In the genomic region with DNA sequence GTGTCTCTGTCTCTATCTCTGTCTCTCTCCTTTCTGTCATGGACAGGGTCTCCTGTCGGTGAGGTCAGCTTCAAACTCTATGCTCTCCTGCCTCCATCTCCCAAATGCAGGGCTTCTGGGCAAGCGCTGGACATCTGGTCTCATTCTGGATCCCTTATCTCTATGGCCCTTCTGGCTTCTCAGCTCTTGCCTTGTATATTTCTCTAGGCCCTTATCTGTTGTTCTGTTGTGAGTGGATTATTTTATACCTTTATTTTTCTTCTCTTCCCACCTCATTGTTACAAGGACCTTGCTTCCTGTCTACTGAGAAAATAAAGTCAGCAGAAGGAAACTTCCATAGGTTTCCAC, we compare ENCODE assay signal across 29 mouse cellular contexts. TPM values are rescaled to one million over a fixed set of nuclear protein-coding genes. Genes with fewer than 3 reads are reported as not detected.
DNase-seq lines count a peak whose midpoint lies in the region; ATAC-seq and TF ChIP-seq lines count a peak whose summit lies in the region.
"Had no signal": no experiment of that assay in that cellular context is flagged by ENCODE, and none has a peak within 500 bp of the region (broad histone marks: within the 10 kb centered on the region; RNA-seq: fewer than 3 reads in every experiment).

No protein-coding gene starts in this region.

- 35% methylated on average over 2 of the region's 2 CpGs for WGBS in liver, embryonic 11.5 days
- 18% methylated on average over 2 of the region's 2 CpGs for WGBS in liver, embryonic 12.5 days (ENCODE audit: insufficient replicate concordance)
- WGBS in lung, embryonic 16.5 days = 59% methylated on average over 2 of the region's 2 CpGs
- WGBS in lung, adult 2 months = 42% methylated on average over 2 of the region's 2 CpGs
- 86% methylated on average over 2 of the region's 2 CpGs for WGBS in embryonic facial prominence, embryonic 10.5 days

- TF ChIP-seq CTCF in lung, adult 2 months (IDR thresholded peaks at IDR 0.05; ENCODE audit: insufficient read depth, low read length) = no peak

- peak overlapping the region; percentile 25 for H3K4me2 ChIP-seq in liver, embryonic 11.5 days
- H3K4me2 ChIP-seq in liver, embryonic 12.5 days = no peak overlapping the region
- H3K4me2 ChIP-seq in lung, embryonic 16.5 days (ENCODE audit: low read depth, low read length) = no peak overlapping the region
- H3K4me2 ChIP-seq: forebrain, embryonic 15.5 days; hindbrain, embryonic 12.5 days; intestine, embryonic 15.5 days; limb, embryonic 15.5 days; neural tube, embryonic 15.5 days; stomach, embryonic 15.5 days had no signal

- no peak overlapping the region for H3K9ac ChIP-seq in liver, embryonic 11.5 days (ENCODE audit: low read depth, low read length)
- H3K9ac ChIP-seq in liver, embryonic 12.5 days = no peak overlapping the region
- no peak overlapping the region for H3K9ac ChIP-seq in lung, embryonic 16.5 days (ENCODE audit: low read length)
- H3K9ac ChIP-seq: forebrain, embryonic 15.5 days; hindbrain, embryonic 12.5 days; intestine, embryonic 15.5 days; limb, embryonic 15.5 days; neural tube, embryonic 15.5 days; stomach, embryonic 15.5 days had no signal

- H3K27me3 ChIP-seq in liver, embryonic 11.5 days (replicated peaks; ENCODE audit: control insufficient read depth, insufficient read depth, low read length) = no peaks in the 10 kb centered on the region
- H3K27me3 ChIP-seq in liver, embryonic 12.5 days (replicated peaks) = no peaks in the 10 kb centered on the region; the same call in 1 of the 2 replicates
- H3K27me3 ChIP-seq in lung, embryonic 16.5 days (ENCODE audit: control insufficient read depth, insufficient read depth, low read depth, low read length) = no peaks in the 10 kb centered on the region
- H3K27me3 ChIP-seq in embryonic facial prominence, embryonic 10.5 days (replicated peaks; ENCODE audit: low read depth, poor library complexity, severe bottlenecking) = peaks cover 10% of the 10 kb centered on the region
- H3K27me3 ChIP-seq: forebrain, embryonic 15.5 days; hindbrain, embryonic 12.5 days; intestine, embryonic 15.5 days; neural tube, embryonic 15.5 days; stomach, embryonic 15.5 days had no signal

- no peak for DNase-seq in liver, embryonic 11.5 days (ENCODE audit: low spot score)
- no peak for DNase-seq in lung, adult 2 months
- DNase-seq in Muller cell, postnatal 12 days (ENCODE audit: inconsistent ontology term) = no peak
- no peak for DNase-seq in embryonic facial prominence, embryonic 10.5 days (ENCODE audit: low spot score)
- DNase-seq: adrenal gland, adult 8-10 months; cerebellum, adult 8-10 months; cerebellum, postnatal 25 days; gastrocnemius, adult 2 months; heart, postnatal 36 days; kidney, adult 2 months; layer of hippocampus, adult 9-11 months; midbrain, embryonic 14.5 days; right cerebral cortex, postnatal 14 days; thymus, postnatal 14 days had no signal

- no peak overlapping the region; the same call in 1 of the 2 replicates for H3K27ac ChIP-seq in liver, embryonic 11.5 days (ENCODE audit: low read depth, low read length)
- no peak overlapping the region; the same call in 1 of the 2 replicates for H3K27ac ChIP-seq in liver, embryonic 12.5 days
- H3K27ac ChIP-seq in lung, embryonic 16.5 days (ENCODE audit: low read length) = peak overlapping the region; percentile 27; the same call in 1 of the 2 replicates
- H3K27ac ChIP-seq in embryonic facial prominence, embryonic 10.5 days (replicated peaks) = no peak overlapping the region
- H3K27ac ChIP-seq: forebrain, embryonic 10.5 days; forebrain, embryonic 15.5 days; gastrocnemius, adult 2 months; hindbrain, embryonic 12.5 days; hindbrain, postnatal 0 days; intestine, embryonic 15.5 days; kidney, postnatal 0 days; limb, embryonic 10.5 days; limb, embryonic 15.5 days; neural tube, embryonic 15.5 days; stomach, embryonic 15.5 days had no signal

- no peaks in the 10 kb centered on the region for H3K36me3 ChIP-seq in liver, embryonic 11.5 days (ENCODE audit: control insufficient read depth, insufficient read depth, low read length)
- no peaks in the 10 kb centered on the region for H3K36me3 ChIP-seq in liver, embryonic 12.5 days
- H3K36me3 ChIP-seq in lung, embryonic 16.5 days (ENCODE audit: control insufficient read depth, insufficient read depth, low read length) = no peaks in the 10 kb centered on the region
- no peaks in the 10 kb centered on the region for H3K36me3 ChIP-seq in embryonic facial prominence, embryonic 10.5 days (replicated peaks)
- H3K36me3 ChIP-seq: forebrain, embryonic 10.5 days; forebrain, embryonic 15.5 days; hindbrain, embryonic 12.5 days; intestine, embryonic 15.5 days; limb, embryonic 10.5 days; limb, embryonic 15.5 days; neural tube, embryonic 15.5 days; stomach, embryonic 15.5 days had no signal

- no peak for TF ChIP-seq POLR2A in lung, adult 2 months (IDR thresholded peaks at IDR 0.05; ENCODE audit: borderline replicate concordance, extremely low read depth, low read depth, low read length)

- ATAC-seq in liver, embryonic 11.5 days (replicated peaks; ENCODE audit: low FRiP score) = 0 out of 2 replicates have a peak, but pooled peaks have one; percentile 37
- ATAC-seq in liver, embryonic 12.5 days = no peak
- no peak for ATAC-seq in lung, embryonic 16.5 days (ENCODE audit: low read depth)
- ATAC-seq in erythroid progenitor cell, adult 5-6 weeks (replicated peaks; ENCODE audit: low FRiP score, poor library complexity, severe bottlenecking) = peak; percentile 60; the same call in 1 of the 2 replicates
- ATAC-seq: CD4-positive, CD25-positive, alpha-beta regulatory T cell, adult 4 months; forebrain, embryonic 15.5 days; hindbrain, postnatal 0 days; intestine, embryonic 15.5 days had no signal

- H3K4me3 ChIP-seq in liver, embryonic 11.5 days (ENCODE audit: low read depth, low read length) = no peak overlapping the region
- no peak overlapping the region for H3K4me3 ChIP-seq in liver, embryonic 12.5 days
- no peak overlapping the region for H3K4me3 ChIP-seq in lung, embryonic 16.5 days (ENCODE audit: low read length)
- no peak overlapping the region for H3K4me3 ChIP-seq in lung, adult 2 months (replicated peaks; ENCODE audit: extremely low read depth, low read depth, low read length)
- no peak overlapping the region for H3K4me3 ChIP-seq in embryonic facial prominence, embryonic 10.5 days
- H3K4me3 ChIP-seq: forebrain, embryonic 10.5 days; forebrain, embryonic 15.5 days; gastrocnemius, adult 2 months; hindbrain, embryonic 12.5 days; intestine, embryonic 15.5 days; limb, embryonic 10.5 days; limb, embryonic 15.5 days; megakaryocyte, embryonic 14.5 days; neural tube, embryonic 15.5 days; stomach, embryonic 15.5 days had no signal

- H3K9me3 ChIP-seq in liver, embryonic 11.5 days (ENCODE audit: control insufficient read depth, low read length) = no peaks in the 10 kb centered on the region
- no peaks in the 10 kb centered on the region for H3K9me3 ChIP-seq in liver, embryonic 12.5 days (replicated peaks)
- H3K9me3 ChIP-seq in lung, embryonic 16.5 days (ENCODE audit: control insufficient read depth, low read length) = no peaks in the 10 kb centered on the region
- H3K9me3 ChIP-seq in embryonic facial prominence, embryonic 10.5 days = no peaks in the 10 kb centered on the region
- H3K9me3 ChIP-seq: forebrain, embryonic 10.5 days; forebrain, embryonic 15.5 days; hindbrain, embryonic 12.5 days; intestine, embryonic 15.5 days; limb, embryonic 10.5 days; limb, embryonic 15.5 days; megakaryocyte, embryonic 14.5 days; neural tube, embryonic 15.5 days; stomach, embryonic 15.5 days had no signal

- H3K4me1 ChIP-seq in liver, embryonic 11.5 days (replicated peaks; ENCODE audit: control insufficient read depth, insufficient read depth, low read length) = peaks cover 36% of the 10 kb centered on the region
- peaks cover 66% of the 10 kb centered on the region for H3K4me1 ChIP-seq in liver, embryonic 12.5 days
- H3K4me1 ChIP-seq in lung, embryonic 16.5 days (replicated peaks; ENCODE audit: control insufficient read depth, insufficient read depth, low read length) = peaks cover 4% of the 10 kb centered on the region; the same call in 1 of the 2 replicates
- peaks cover 6% of the 10 kb centered on the region; the same call in 1 of the 2 replicates for H3K4me1 ChIP-seq in lung, adult 2 months (ENCODE audit: control insufficient read depth, insufficient read depth, low read length)
- no peaks in the 10 kb centered on the region for H3K4me1 ChIP-seq in embryonic facial prominence, embryonic 10.5 days
- H3K4me1 ChIP-seq: forebrain, embryonic 15.5 days; hindbrain, embryonic 12.5 days; intestine, embryonic 15.5 days; limb, embryonic 10.5 days; limb, embryonic 15.5 days; neural tube, embryonic 15.5 days had no signal

RNA-seq across cellular contexts. Expression of gene Exoc6, which starts 28.8 kb away (rescaled TPM):
- polyA plus RNA-seq in liver, embryonic 11.5 days (2014; fragmentation: Nextera tagmentation; extraction: Ambion mirVana) = 53.3 and 62.0 TPM in 2 replicates
- polyA plus RNA-seq in liver, embryonic 12.5 days (2016; fragmentation: Nextera tagmentation; extraction: Ambion mirVana) = 45.1 and 47.0 TPM in 2 replicates
- polyA plus RNA-seq in lung, embryonic 16.5 days (2015; fragmentation: Nextera tagmentation; extraction: Ambion mirVana) = 13.2 and 13.7 TPM in 2 replicates
- polyA plus RNA-seq in lung, adult 2 months (2012; rRNA removed) = 6.8 and 10.1 TPM in 2 replicates
- total RNA-seq in erythroid progenitor cell, adult 5-6 weeks (2015; ENCODE audit: low replicate concordance) = 26.3 and 32.7 TPM in 2 replicates
- total RNA-seq in erythroid progenitor cell, adult 5-6 weeks (2017; ENCODE audit: low replicate concordance) = 39.3 and 39.6 TPM in 2 replicates
- polyA plus RNA-seq in embryonic facial prominence, embryonic 10.5 days (2016; fragmentation: Nextera tagmentation; extraction: Ambion mirVana) = 7.5 and 8.5 TPM in 2 replicates

Comparison
In these comparisons a context has a peak if more than half of its experiments do, and no peak if none do; other contexts are left out.
1. ATAC-seq: peak in liver, embryonic 11.5 days (single experiment) and erythroid progenitor cell, adult 5-6 weeks (single experiment); none in liver, embryonic 12.5 days (single experiment) and lung, embryonic 16.5 days (single experiment).